Mouse (Mus musculus) kidney, adult 8-10 months (tissue): ENCODE measurements around the gene Gm49333.

Experiments
- DNase-seq, 2 experiments: peaks; one replicate each; pipeline ENCODE4 v3.0.0; 2022

Gm49333 gene

DNA sequence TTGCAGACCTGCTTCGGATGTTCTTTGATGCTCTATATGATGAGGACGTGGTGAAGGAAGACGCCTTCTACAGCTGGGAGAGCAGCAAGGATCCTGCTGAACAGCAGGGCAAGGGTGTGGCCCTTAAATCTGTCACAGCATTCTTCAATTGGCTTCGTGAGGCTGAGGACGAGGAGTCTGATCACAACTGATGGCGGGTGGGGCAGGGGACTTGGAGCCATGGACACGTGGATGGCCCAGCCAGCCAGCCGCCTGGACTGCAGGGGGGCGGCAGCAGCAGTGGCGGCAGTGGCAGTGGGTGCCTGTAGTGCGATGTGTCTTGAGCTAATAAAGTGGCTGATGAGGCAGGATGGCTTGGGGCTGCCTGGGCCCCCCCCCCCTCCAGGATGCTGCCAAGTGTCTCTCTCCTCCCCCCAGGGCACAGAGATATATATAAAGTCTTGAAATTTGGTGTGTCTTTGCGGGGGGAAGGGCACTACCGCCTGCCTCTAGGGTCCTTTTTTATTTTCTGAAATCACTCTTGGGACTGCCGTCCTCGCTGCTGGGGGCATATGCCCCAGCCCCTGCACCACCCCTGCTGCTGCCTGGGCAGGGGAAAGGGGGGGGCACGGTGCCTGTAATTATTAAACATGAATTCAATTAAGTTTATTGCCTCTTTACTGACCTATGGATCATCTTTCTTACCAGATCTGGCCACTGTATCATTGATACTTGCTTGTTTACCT lies 81.0 kb downstream of the Gm49333 start:
- no peak for DNase-seq

DNA sequence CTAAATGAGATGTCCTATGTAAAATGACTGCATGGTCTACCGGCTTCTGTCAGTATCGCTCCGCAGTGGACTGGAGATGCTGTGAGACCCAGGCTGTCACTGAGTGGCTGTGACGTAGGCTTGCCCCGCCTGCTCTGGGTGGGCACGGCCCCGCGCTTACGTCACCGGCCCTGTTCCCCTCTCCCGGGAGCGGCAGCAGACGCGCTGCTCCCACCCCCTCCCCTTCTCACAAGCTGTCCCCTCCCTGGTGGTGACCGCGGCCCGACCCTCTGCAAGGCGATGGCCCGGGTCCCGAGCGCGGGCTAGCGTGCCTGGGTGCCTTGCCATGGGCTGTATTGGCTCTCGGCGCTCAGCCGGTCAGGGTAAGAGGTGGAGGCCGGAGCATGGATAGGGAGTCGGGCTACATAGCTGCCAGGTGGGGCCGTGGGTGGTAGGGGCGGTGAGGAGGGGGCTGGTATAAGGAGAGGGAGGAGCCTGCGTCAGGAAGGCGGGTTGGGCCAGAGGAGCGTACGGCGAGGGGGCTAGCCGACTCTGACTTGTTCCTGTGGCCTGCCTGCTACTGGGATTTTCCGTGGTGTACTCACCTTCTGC lies 81.8 kb downstream of the Gm49333 start, which contains the start of gene Fam131a:
Fam131a (plus strand) TSS at position 131 of the 591 bp plus-strand sequence.
- peak; percentile 75 to 84 for DNase-seq

DNA sequence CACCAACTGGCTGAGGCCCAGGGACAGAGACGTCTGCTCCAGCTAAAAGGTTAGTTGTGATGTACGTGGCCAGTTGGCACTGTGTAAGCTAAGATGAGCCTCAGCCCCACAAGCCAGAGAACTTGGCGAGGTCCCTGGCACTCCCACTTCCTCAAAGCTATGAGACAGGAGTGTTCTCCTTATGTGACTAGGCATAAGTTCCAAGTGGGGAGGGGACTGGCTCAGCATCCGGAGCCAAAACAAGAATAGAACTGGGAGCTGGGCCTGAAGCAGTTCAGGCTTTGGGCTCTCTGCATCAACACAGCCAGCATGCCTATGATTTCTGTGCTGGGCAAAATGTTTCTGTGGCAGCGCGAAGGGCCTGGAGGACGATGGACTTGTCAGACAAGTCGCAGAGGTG lies 83.4 kb downstream of the Gm49333 start:
- no peak for DNase-seq
